Mouse (Mus musculus) myocyte (in vitro differentiated cells): ENCODE results near the gene Szt2.

ENCODE experiments used
- E2F4 ChIP-seq: IDR thresholded peaks from one replicate; pipeline ENCODE4 v1.6.1; 2011; ENCODE audit warnings: mild to moderate bottlenecking, control low read depth, moderate library complexity; ENCODE audit not compliant: insufficient read depth
- MYOD1 ChIP-seq, 3 experiments: IDR thresholded peaks; one replicate each; pipeline ENCODE4 v1.6.1; 2011; ENCODE audit warnings: control low read depth in 2 of 3, low read depth in 2 of 3, mild to moderate bottlenecking in 2 of 3, moderate library complexity in 1 of 3; ENCODE audit not compliant: insufficient read length in 2 of 3, control insufficient read depth in 1 of 3
- POLR2A ChIP-seq: IDR thresholded peaks from one replicate; pipeline ENCODE4 v1.6.1; 2011; ENCODE audit warnings: low read depth, mild to moderate bottlenecking, control low read depth, moderate library complexity; ENCODE audit not compliant: insufficient read length
- TCF12 ChIP-seq: IDR thresholded peaks from one replicate; pipeline ENCODE4 v1.6.1; 2011; ENCODE audit warnings: mild to moderate bottlenecking, control low read depth; ENCODE audit not compliant: poor library complexity, insufficient read depth, severe bottlenecking
- TCF3 ChIP-seq: IDR thresholded peaks from one replicate; pipeline ENCODE4 v1.6.1; 2011; ENCODE audit warnings: low read depth, control low read depth; ENCODE audit not compliant: insufficient read length
- USF1 ChIP-seq: IDR thresholded peaks from one replicate; pipeline ENCODE4 v1.6.1; 2011; ENCODE audit warnings: low read depth, mild to moderate bottlenecking, control low read depth, moderate library complexity

DNA sequence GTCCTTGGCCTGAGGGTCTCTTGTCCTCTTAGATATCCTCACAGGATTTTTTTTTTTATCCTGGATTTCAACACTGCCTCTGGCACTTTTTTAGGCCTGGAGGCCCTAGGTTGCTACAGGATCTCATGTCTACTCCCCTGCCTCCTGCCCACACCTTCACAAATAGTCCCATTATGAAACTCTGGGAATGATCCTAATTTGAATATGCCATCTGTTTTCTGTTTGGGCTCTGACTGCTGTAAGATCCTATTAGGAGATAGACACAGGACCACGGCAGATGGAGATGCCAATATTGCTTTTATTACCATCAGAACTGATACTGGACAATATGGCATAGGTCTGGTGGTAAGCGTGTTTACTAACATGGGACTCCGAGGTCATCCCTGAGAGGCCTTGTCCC lies 57.2 kb downstream of the Szt2 start:
- TF ChIP-seq USF1: no peak
- no peak for TF ChIP-seq POLR2A
- TF ChIP-seq MYOD1 (IDR thresholded peaks at IDR 0.05; ENCODE audit: control insufficient read depth in 1 of 3, insufficient read length in 2 of 3, low read depth in 2 of 3): no peak
- TF ChIP-seq E2F4: no peak
- no peak for TF ChIP-seq TCF12
- no peak for TF ChIP-seq TCF3
